Mouse (Mus musculus) stomach, embryonic 14.5 days (tissue): ENCODE measurements around the gene Samd11. TPM values are rescaled to one million over a fixed set of nuclear protein-coding genes. Genes with fewer than 3 reads are reported as not detected.
A peak's percentile ranks its signal among the peaks of the same experiment; 100 is the strongest.

Source experiments
- ATAC-seq: fragments of 200-750 bp; cut with Nextera tagmentation; 2 replicates; pipeline ENCODE4 v1.8.0; 2017; ENCODE audit warnings: low read depth, moderate TSS enrichment; ENCODE audit not compliant: insufficient number of reproducible peaks, insufficient read depth, low FRiP score
- H3K27ac ChIP-seq: fragments of 300-500 bp; sonication (generic); 2 replicates; pipeline ENCODE4 v1.5.1; 2014; ENCODE audit warnings: mild to moderate bottlenecking, low read length, moderate library complexity, mixed read lengths
- H3K27me3 ChIP-seq: fragments of 300-500 bp; sonication (generic); 2 replicates; pipeline ENCODE4 v1.6.1; 2014; ENCODE audit warnings: low read length, control low read depth, mixed read lengths; ENCODE audit not compliant: control insufficient read depth, insufficient read depth
- H3K36me3 ChIP-seq: fragments of 300-500 bp; sonication (generic); 2 replicates; pipeline ENCODE4 v1.6.1; 2014; ENCODE audit warnings: mild to moderate bottlenecking, control low read depth, low read length, moderate library complexity, mixed read lengths; ENCODE audit not compliant: control insufficient read depth, insufficient read depth
- H3K4me1 ChIP-seq: fragments of 300-500 bp; sonication (generic); 2 replicates; pipeline ENCODE4 v1.6.1; 2014; ENCODE audit warnings: low read length, control low read depth, mixed read lengths; ENCODE audit not compliant: control insufficient read depth, insufficient read depth
- H3K4me2 ChIP-seq: fragments of 300-500 bp; sonication (generic); replicated peaks from 2 replicates; pipeline ENCODE4 v1.6.1; 2014; ENCODE audit warnings: low read depth, low read length, control low read depth
- H3K4me3 ChIP-seq: fragments of 300-500 bp; sonication (generic); 2 replicates; pipeline ENCODE4 v1.5.1; 2014; ENCODE audit warnings: low read depth, low read length, control low read depth
- H3K9ac ChIP-seq: fragments of 300-500 bp; sonication (generic); replicated peaks from 2 replicates; pipeline ENCODE4 v1.6.1; 2014; ENCODE audit warnings: low read depth, mild to moderate bottlenecking, control low read depth, low read length, moderate library complexity, mixed read lengths
- H3K9me3 ChIP-seq: fragments of 300-500 bp; sonication (generic); 2 replicates; pipeline ENCODE4 v1.6.1; 2016; ENCODE audit warnings: low read depth, low read length, control low read depth; ENCODE audit not compliant: control insufficient read depth
- WGBS: fragments of 180-500 bp; shearing (Covaris S2); extraction: QIAGEN DNeasy Blood & Tissue Kit; methylation state at CpG from one replicate; pipeline ENCODE4 v1.1.7; 2014; 5-methylcytosine and 5-hydroxymethylcytosine counted together
- polyA plus RNA-seq: library from polyadenylated mRNA; unstranded; fragments of >200 nt; fragmentation: Nextera tagmentation; extraction: Ambion mirVana; gene quantifications from 2 replicates; pipeline ENCODE4 v1.2.1, GENCODE M21; 2014

Gene Samd11
- polyA plus RNA-seq = 0.28 TPM in 1 of 2 replicates, not detected in the other

GRCm38 (mm10) chr4:156255078-156255839 is at the start of gene Samd11:
Samd11 (minus strand) TSS chr4:156255657.
- ATAC-seq = peak; percentile 51; the same call in 1 of the 2 replicates
- 7% methylated on average over 26 of the region's 26 CpGs for WGBS
- H3K4me3 ChIP-seq = peak within 1 kb of the TSS; percentile 4; the same call in 1 of the 2 replicates
- no peak within 1 kb of the TSS for H3K27ac ChIP-seq
- H3K9me3 ChIP-seq = no peaks in the 10 kb centered on the region
- H3K36me3 ChIP-seq = no peaks in the 10 kb centered on the region
- H3K4me2 ChIP-seq = peak within 1 kb of the TSS; percentile 25; the same call in 1 of the 2 replicates
- no peak within 1 kb of the TSS for H3K9ac ChIP-seq
- H3K27me3 ChIP-seq = peaks cover 15% of the 10 kb centered on the region
- H3K4me1 ChIP-seq = peaks cover 5% of the 10 kb centered on the region; the same call in 1 of the 2 replicates

GRCm38 (mm10) chr4:156254361-156255077 is 938 bp downstream of the Samd11 start:
- ATAC-seq = peak; percentile 18; the same call in 1 of the 2 replicates
- peaks cover 15% of the 10 kb centered on the region for H3K27me3 ChIP-seq
- peak overlapping the region; percentile 1; the same call in 1 of the 2 replicates for H3K4me3 ChIP-seq
- H3K27ac ChIP-seq = no peak overlapping the region
- H3K9me3 ChIP-seq = no peaks in the 10 kb centered on the region
- 3% methylated on average over 30 of the region's 30 CpGs for WGBS
- no peak overlapping the region for H3K9ac ChIP-seq
- peaks cover 5% of the 10 kb centered on the region; the same call in 1 of the 2 replicates for H3K4me1 ChIP-seq
- peak overlapping the region; percentile 25; the same call in 1 of the 2 replicates for H3K4me2 ChIP-seq
- H3K36me3 ChIP-seq = no peaks in the 10 kb centered on the region

GRCm38 (mm10) chr4:156253043-156253442 is 2.4 kb downstream of the Samd11 start:
- Histone ChIP-seq H3K4me2 (no peak overlapping the region), H3K9ac (no peak overlapping the region), H3K36me3 (peaks cover 9% of the 10 kb centered on the region), H3K4me1 (peaks cover 5% of the 10 kb centered on the region; the same call in 1 of the 2 replicates), H3K4me3 (no peak overlapping the region), H3K27ac (no peak overlapping the region), H3K9me3 (no peaks in the 10 kb centered on the region), H3K27me3 (peaks cover 15% of the 10 kb centered on the region)
- peak; percentile 68; the same call in 1 of the 2 replicates for ATAC-seq
- 44% methylated on average over 7 of the region's 7 CpGs for WGBS

- H3K4me2 ChIP-seq = no peak overlapping the region
- peaks cover 5% of the 10 kb centered on the region; the same call in 1 of the 2 replicates for H3K4me1 ChIP-seq
- no peaks in the 10 kb centered on the region for H3K9me3 ChIP-seq
- peaks cover 13% of the 10 kb centered on the region for H3K36me3 ChIP-seq
- H3K9ac ChIP-seq = no peak overlapping the region
- H3K4me3 ChIP-seq = no peak overlapping the region
- no peak for ATAC-seq
- H3K27me3 ChIP-seq = peaks cover 15% of the 10 kb centered on the region
- WGBS = 50% methylated on average over 3 of the region's 3 CpGs
- no peak overlapping the region for H3K27ac ChIP-seq
Observed at GRCm38 (mm10) chr4:156252619-156253018, 2.8 kb downstream of the Samd11 start.

GRCm38 (mm10) chr4:156252140-156252539 is 3.3 kb downstream of the Samd11 start:
- H3K4me3 ChIP-seq = no peak overlapping the region
- H3K9ac ChIP-seq = no peak overlapping the region
- H3K4me2 ChIP-seq = no peak overlapping the region
- H3K27me3 ChIP-seq = peaks cover 15% of the 10 kb centered on the region
- peaks cover 16% of the 10 kb centered on the region for H3K36me3 ChIP-seq
- 34% methylated on average over 7 of the region's 7 CpGs for WGBS
- peaks cover 5% of the 10 kb centered on the region; the same call in 1 of the 2 replicates for H3K4me1 ChIP-seq
- no peak overlapping the region for H3K27ac ChIP-seq
- H3K9me3 ChIP-seq = no peaks in the 10 kb centered on the region
- no peak for ATAC-seq

GRCm38 (mm10) chr4:156251081-156251480 is 4.4 kb downstream of the Samd11 start:
- H3K9me3 ChIP-seq = no peaks in the 10 kb centered on the region
- 61% methylated on average over 8 of the region's 8 CpGs for WGBS
- H3K4me2 ChIP-seq = no peak overlapping the region
- H3K27me3 ChIP-seq = peaks cover 15% of the 10 kb centered on the region
- H3K4me1 ChIP-seq = peaks cover 5% of the 10 kb centered on the region; the same call in 1 of the 2 replicates
- H3K36me3 ChIP-seq = peaks cover 26% of the 10 kb centered on the region
- no peak overlapping the region for H3K9ac ChIP-seq
- H3K27ac ChIP-seq = no peak overlapping the region
- H3K4me3 ChIP-seq = no peak overlapping the region
- no peak for ATAC-seq

GRCm38 (mm10) chr4:156249567-156249966 is 5.9 kb downstream of the Samd11 start:
- ATAC-seq = no peak
- 58% methylated on average over 11 of the region's 11 CpGs for WGBS
- Histone ChIP-seq H3K4me3 (no peak overlapping the region), H3K4me2 (no peak overlapping the region), H3K27ac (no peak overlapping the region), H3K9ac (no peak overlapping the region), H3K9me3 (no peaks in the 10 kb centered on the region), H3K27me3 (peaks cover 4% of the 10 kb centered on the region), H3K36me3 (peaks cover 41% of the 10 kb centered on the region), H3K4me1 (peaks cover 2% of the 10 kb centered on the region; the same call in 1 of the 2 replicates)
